Mouse (Mus musculus): Measurements from ENCODE around the gene Cgnl1.

Cgnl1 gene

GRCm38 (mm10) chr9:71666432-71666831 is 105.0 kb downstream of the Cgnl1 start:
- no peak for DNase-seq

GRCm38 (mm10) chr9:71665493-71665892 is 105.9 kb downstream of the Cgnl1 start:
- DNase-seq, result no peak

GRCm38 (mm10) chr9:71664855-71665254 is 106.5 kb downstream of the Cgnl1 start:
- DNase-seq, result no peak

GRCm38 (mm10) chr9:71663421-71664217 is 107.8 kb downstream of the Cgnl1 start:
- DNase-seq, result no peak

GRCm38 (mm10) chr9:71660540-71660939 is 110.9 kb downstream of the Cgnl1 start:
- DNase-seq, result no peak

GRCm38 (mm10) chr9:71659681-71660080 is 111.7 kb downstream of the Cgnl1 start:
- no peak for DNase-seq

- no peak for DNase-seq
Observed at GRCm38 (mm10) chr9:71657199-71657598, 114.2 kb downstream of the Cgnl1 start.

GRCm38 (mm10) chr9:71654861-71655260 is 116.5 kb downstream of the Cgnl1 start:
- no peak for DNase-seq

- DNase-seq, result peak; percentile 89
Observed at GRCm38 (mm10) chr9:71646115-71646514, 125.3 kb downstream of the Cgnl1 start.

GRCm38 (mm10) chr9:71643611-71644010 is 127.8 kb downstream of the Cgnl1 start:
- no peak for DNase-seq

GRCm38 (mm10) chr9:71642270-71642669 is 129.1 kb downstream of the Cgnl1 start:
- DNase-seq, result no peak

GRCm38 (mm10) chr9:71640361-71640927 is 131.0 kb downstream of the Cgnl1 start:
- no peak for DNase-seq

GRCm38 (mm10) chr9:71638198-71638597 is 133.2 kb downstream of the Cgnl1 start:
- DNase-seq, result no peak

- DNase-seq, result no peak
Observed at GRCm38 (mm10) chr9:71636854-71637253, 134.5 kb downstream of the Cgnl1 start.

GRCm38 (mm10) chr9:71635627-71636026 is 135.8 kb downstream of the Cgnl1 start:
- no peak for DNase-seq

GRCm38 (mm10) chr9:71634916-71635315 is 136.5 kb downstream of the Cgnl1 start:
- DNase-seq, result no peak

- no peak for DNase-seq
Observed at GRCm38 (mm10) chr9:71628921-71629320, 142.5 kb downstream of the Cgnl1 start.

GRCm38 (mm10) chr9:71628286-71628685 is 143.1 kb downstream of the Cgnl1 start:
- no peak for DNase-seq

- DNase-seq, result no peak
Observed at GRCm38 (mm10) chr9:71625961-71626360, 145.4 kb downstream of the Cgnl1 start.

- DNase-seq, result peak; percentile 26
Observed at GRCm38 (mm10) chr9:71624793-71625495, 146.5 kb downstream of the Cgnl1 start.

- DNase-seq, result no peak
Observed at GRCm38 (mm10) chr9:71623871-71624569, 147.4 kb downstream of the Cgnl1 start.

GRCm38 (mm10) chr9:71622593-71622992 is 148.8 kb downstream of the Cgnl1 start:
- DNase-seq, result no peak

GRCm38 (mm10) chr9:71621968-71622367 is 149.4 kb downstream of the Cgnl1 start:
- no peak for DNase-seq

All from cerebellum, adult 9-10 months (tissue).